Mouse (Mus musculus) bone marrow macrophage, adult 2 months (primary cell): ENCODE measurements at regions not wholly inside any gene's neighbourhood (a gene's known extent, or its start where the extent isn't known, plus 50 kb on each side); places are given as distances from the start of the nearest gene placed in this dataset.

ENCODE experiments used
- CTCF ChIP-seq: IDR thresholded peaks from 2 replicates; pipeline ENCODE4 v1.5.1; 2012; ENCODE audit warnings: low read depth, mild to moderate bottlenecking, low read length, moderate library complexity
- POLR2A ChIP-seq: IDR thresholded peaks from 2 replicates; pipeline ENCODE4 v1.6.1; 2012; ENCODE audit warnings: mild to moderate bottlenecking, low read depth, low read length, borderline replicate concordance

GRCm38 (mm10) chr4:45683205-45683604 is 115.6 kb upstream of the Aldh1b1 start:
- no peak for TF ChIP-seq CTCF
- TF ChIP-seq POLR2A: no peak
